Mouse (Mus musculus): ENCODE results near the gene Aldh18a1. TPM values are rescaled to one million over a fixed set of nuclear protein-coding genes. Genes with fewer than 3 reads are reported as not detected.

Aldh18a1 gene
- total RNA-seq, 1 experiment from 2014 or later = 21.1 TPM

DNA sequence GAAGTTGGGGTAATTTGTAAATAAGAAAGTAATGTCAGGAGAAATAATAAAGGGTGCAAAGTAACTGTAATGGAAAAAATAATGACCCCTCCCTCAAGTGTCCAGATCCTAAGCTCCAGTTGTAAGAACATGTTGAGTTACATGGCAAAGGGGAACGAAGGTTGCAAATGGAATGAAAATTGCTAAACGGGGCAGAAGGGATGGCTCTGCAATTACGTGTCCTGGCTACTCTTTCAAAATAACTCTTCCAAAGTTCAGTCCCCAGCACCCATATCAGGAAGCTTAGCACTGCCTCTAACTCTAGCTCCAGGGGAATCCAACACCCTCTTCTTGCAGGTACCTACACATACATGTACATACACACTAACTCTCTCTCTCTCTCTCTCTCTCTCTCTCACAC lies 81.3 kb downstream of the Aldh18a1 start:
- ATAC-seq (replicated peaks; ENCODE audit: insufficient number of reproducible peaks, low FRiP score, low TSS enrichment, poor library complexity, severe bottlenecking) = no peak

DNA sequence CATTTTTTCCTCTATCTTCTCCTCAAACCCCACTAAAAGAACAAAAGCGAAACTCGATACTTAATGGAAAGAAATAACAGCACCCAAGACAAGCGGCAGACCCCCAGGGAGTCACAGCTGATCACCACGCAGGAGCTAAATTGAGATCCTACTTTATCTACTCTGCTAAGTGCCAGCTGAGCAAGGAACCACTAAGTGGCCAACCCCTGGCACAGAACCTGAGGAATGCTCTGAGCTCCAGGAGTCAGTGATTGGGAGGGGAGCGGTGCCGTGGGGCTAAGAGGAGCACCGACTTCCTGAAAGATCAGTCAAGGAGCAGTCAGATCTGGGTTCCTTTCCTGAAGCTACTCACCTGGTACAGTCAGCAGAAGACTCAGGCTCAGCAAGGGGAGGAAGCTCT lies 83.9 kb downstream of the Aldh18a1 start:
- no peak for ATAC-seq (replicated peaks; ENCODE audit: insufficient number of reproducible peaks, low FRiP score, low TSS enrichment, poor library complexity, severe bottlenecking)

Other genes with a start within 250 kb of the Aldh18a1 start
- gene Sorbs1, start 74.7 kb downstream of the Aldh18a1 start, total RNA-seq (2017) = 12.4 to 20.6 TPM (median 19.8 TPM) in 3 replicates
- 1.8 to 11.2 TPM (median 4.2 TPM) in 3 replicates for gene Tctn3, start 23.8 kb upstream of the Aldh18a1 start, total RNA-seq (2017)
- gene Entpd1, start 23.9 kb upstream of the Aldh18a1 start, total RNA-seq (2017) = 54.4 to 130 TPM (median 68.2 TPM) in 3 replicates
- gene Cc2d2b, start 160.3 kb upstream of the Aldh18a1 start, total RNA-seq (2017) = 0.53 to 3.2 TPM in 2 of 3 replicates, not detected in the other
- 4.8 to 11.1 TPM (median 4.9 TPM) in 3 replicates for gene Ccnj, start 242.8 kb upstream of the Aldh18a1 start, total RNA-seq (2017)

Measured in monocyte, adult 5-6 weeks (primary cell).